Mouse (Mus musculus) hindlimb bud, embryonic 11.5 days (tissue): Measurements from ENCODE around the gene St3gal2.
"Not testable (repeated sequence)": the region's sequence is repeated elsewhere in the genome, so short reads cannot be mapped to it uniquely, and the experiment has no call there.

Experiments used
- DNase-seq: peaks from one replicate; pipeline ENCODE4 v3.0.0-alpha.2; 2012; ENCODE audit warnings: low read depth, low spot score; ENCODE audit errors: extremely low spot score

The St3gal2 gene

DNA sequence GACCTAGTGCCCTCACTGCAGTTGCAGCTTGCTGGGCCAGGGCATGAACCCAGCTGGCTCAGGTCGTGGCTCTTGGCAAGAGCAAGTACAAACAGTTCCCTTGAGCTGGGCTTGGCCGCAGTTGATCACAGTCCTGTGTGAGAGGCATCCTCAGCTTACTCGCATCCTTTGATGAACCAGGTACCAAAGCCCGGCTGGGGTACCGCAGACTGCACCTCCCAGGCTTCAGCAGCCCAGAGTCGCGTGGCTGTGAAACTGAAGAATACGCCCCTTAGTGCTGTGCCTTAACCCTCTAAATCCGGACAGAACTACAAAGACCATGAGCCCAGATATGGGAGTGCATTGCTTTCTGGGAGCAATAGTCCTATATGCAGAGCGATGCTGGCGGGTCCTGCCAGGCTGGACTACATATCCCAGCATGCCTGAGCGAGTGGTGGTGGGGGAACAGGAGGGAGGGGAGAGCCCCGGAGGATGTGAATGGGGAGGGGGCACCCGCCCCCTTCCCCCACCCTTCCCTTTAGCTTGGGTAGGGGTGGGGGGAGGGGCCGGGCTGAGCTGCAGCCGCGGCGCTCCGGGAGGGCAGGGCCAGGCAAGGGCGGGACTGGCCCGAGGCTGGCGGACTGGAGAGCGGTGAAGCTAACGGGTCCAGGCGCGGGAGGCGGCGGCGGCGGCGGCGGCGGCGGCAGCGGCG lies at the start of gene St3gal2:
St3gal2 (plus strand) TSS at position 582 of the 691 bp plus-strand sequence.
- DNase-seq: peak; percentile 89

DNA sequence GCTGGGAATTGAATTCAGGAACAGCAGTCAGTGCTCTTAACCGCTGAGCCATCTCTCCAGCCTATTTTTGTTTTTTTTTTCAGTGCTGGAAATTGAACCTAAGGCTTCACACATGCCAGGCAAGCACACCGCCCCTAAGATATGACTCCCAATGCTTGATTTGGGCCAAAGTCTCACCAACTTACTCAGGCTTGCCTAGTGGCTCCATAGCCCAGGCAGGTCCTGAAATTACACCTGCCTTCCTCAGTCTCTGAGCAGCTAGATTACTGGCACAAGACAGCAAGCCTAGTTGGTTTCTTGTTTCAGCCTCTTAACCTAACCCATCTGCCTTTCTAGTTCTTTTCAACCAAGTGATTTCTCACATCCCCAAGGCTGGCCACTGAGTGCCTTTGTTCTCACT lies 49.2 kb upstream of the St3gal2 start:
- no peak for DNase-seq

DNA sequence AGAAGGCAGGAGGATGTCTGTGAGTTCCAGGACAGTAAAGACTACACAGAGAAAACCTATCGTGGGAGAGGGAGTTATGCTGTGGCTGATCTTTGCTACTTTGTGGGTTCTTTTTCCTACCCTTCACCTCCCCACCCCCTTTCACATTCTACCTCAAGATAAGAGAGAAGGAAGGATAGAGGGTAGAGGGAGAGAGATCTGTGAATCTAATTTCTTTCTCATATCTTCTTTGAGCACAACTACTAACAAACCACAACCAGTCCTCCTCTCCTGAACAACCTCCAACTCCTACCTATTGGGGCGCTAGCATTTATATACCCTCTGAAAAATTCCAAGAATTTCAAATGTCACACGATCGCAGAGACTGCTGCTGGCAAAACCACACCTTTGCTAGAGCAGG lies 41.9 kb upstream of the St3gal2 start:
- DNase-seq: no peak

DNA sequence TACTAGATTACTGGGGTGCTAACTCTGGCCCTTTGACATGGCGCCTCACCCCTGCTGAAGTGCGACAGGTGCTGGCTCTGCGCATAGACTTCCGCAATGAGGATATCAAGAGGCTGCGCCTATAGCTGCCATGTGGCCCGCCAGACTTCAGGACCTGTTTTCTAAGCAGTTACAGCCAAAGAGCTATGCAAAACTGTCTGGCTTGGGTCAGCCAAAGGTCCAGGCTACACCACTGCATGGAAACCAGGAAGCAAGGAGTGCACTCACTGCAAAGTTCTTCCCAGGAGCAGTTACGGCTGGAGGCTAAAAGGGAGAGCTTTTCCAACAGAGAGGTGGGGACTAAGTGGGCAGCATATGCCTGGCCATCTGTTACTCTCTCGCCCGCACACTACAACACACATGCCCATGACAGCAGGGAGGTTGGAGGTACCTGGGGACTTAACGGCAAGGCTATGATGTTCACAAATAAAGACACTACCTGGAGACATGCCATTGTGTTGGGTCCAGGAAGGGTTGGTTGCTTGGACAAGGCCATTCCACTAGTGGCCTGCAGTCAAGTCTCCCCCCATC lies 37.9 kb upstream of the St3gal2 start:
- DNase-seq: no peak

DNA sequence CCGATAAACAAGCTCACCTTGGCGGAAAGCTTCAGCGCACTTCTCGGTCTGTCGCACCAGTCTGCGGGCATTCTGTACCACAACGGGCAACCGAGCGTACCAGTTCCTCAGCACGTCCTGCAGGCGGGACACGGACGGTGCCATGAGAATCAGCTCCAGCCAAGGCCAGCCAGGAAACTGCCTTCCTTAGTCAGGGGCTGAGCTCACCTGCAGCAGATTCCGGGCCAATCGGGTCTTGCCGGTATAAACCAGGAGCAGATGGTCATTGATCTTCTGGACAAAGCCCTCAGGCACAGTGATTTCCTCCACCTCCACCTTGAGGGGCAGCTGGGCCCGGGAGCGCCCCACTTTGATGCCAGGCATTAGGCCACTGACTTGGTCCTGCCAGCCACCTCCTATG lies 35.9 kb upstream of the St3gal2 start:
- no peak for DNase-seq

DNA sequence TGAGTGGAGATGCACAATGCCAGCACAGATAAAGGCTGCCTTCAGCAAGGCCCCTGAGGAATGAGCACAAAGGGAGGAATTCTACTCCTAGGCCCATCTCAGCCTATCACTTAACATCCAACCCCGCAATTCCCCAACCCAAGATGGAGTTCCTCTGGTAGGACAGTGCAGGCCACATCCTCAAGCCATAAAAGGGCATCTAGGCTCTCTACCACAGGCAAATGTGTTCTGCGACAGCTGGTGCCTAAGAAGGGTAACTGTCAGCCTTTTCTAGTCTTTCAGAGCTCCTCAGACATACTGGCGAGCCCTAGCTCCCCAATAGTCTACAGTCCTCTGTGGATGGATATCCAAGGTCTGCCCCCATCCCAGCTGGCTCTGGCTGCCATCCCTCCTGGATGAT lies 33.1 kb upstream of the St3gal2 start:
- no peak for DNase-seq

DNA sequence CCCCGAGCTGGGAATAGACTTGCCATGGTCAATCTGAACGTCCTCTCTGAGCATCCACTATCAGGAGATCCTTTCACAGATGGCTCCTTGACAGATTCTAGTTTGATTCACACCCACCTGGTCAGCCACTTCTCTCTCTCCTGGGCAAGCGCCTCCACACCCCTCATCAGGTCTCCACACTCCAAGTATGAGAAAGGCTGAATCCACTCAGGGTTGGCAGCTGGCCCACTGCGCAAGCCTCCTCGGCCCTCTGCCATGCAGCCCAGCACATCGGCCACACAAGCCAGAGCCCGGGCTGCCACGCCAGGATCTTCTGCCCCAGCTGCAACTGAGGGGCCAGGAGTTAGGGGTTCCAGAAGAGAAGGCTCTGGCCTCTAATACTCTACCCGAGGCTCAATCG lies 32.2 kb upstream of the St3gal2 start:
- no peak for DNase-seq

DNA sequence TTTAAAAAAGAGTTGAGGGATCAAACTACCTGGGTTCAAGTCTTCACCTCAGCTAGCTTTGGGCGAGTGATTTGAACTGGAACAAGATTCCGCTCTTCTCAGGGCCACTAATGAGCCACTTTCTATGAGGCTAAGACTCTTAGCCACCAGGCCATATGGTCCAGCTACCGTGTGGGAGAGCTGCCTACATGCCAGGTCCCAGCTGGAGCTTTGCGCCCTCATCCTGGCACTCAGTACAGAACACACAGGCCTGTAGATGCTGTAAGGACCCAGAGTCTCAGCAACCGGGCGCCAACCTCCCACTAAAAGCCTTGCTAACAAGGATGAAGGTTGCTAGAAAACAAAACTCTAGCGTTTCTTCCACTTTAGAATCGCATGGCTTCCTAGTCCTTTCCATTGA lies 31.3 kb upstream of the St3gal2 start:
- DNase-seq: no peak

DNA sequence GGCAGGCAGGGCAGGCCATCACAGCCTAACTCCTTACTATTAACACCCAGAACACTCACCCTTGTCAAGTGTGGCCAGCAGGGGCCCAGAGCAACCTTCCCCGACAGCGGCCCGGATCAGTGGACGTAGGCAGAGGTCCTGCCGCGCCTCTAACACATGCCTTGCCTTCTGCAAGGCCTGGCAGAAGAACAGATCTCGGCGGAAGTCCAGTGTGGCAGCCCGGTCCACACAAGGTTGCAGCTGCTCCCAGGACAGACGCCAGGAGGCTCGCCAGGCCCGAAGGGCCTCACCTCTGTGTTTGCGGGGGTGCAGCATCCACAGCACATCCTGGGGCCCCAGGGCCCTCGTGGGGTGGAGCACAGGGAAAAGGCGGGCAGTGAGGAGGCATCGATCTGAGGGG lies 30.9 kb upstream of the St3gal2 start:
- no peak for DNase-seq

DNA sequence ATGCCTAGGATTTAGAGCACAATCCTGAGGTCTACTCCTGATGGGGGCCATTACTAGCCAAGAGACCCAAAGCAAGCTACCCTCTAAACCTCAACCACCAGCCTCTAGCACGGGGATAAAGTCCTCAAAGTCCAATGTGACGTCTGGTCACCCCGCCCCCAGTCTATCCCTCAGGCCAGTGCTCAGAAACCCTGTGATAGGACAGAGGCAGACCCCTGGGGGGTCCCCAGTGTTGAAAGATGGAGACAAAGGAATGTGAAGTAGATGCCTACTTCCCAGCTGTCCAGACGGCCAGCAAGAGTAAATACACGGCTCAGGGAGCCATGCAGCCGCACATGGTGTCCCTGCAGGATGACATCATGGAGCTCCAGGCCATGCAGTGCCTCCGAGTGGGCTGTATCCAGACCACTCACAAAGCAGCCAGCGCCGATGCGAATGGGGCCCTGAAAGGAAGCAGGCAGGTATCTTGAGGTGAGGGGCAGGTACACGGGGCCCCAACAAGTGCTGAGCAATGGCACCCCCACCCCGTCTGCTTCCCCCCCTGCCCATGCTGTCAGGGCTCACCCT lies 29.7 kb upstream of the St3gal2 start:
- DNase-seq: no peak

DNA sequence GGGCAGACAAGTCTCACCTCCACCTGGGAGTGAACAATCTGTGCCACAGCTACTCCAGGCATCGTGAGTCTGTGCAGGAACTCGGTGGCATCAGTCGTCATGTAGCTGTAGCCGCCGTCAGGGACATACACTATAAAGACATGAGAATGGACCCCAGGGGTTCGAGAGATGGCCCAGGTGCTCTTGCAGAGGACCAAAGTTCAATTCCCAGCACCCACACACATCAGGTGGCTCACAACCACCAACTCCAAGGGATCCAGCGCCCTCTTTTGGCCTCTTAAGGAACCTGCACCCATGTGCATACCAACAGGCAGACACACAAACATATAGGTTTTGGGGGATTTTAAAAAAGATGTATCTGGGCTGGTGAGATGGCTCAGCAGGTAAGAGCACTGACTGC lies 27.7 kb upstream of the St3gal2 start:
- DNase-seq: no peak

DNA sequence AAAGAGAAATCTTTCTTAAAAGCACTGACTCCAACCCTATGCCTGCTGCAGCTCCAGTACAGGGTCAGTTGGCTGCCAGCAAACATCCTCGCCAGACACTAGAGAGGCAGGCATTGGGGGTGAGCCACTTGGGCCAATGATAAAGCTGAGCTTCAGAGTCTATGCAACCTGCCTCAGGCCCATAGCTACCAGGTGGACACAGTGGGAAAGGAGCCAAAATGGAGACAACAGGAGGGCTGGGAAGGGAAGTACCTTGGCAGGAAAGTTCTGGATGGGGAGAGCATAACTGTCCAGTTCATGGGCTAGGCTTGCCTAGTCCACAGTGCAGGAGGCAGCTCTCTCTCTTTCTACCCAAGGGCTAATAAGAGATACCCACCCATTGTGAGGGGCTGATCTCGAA lies 26.8 kb upstream of the St3gal2 start:
- no peak for DNase-seq

DNA sequence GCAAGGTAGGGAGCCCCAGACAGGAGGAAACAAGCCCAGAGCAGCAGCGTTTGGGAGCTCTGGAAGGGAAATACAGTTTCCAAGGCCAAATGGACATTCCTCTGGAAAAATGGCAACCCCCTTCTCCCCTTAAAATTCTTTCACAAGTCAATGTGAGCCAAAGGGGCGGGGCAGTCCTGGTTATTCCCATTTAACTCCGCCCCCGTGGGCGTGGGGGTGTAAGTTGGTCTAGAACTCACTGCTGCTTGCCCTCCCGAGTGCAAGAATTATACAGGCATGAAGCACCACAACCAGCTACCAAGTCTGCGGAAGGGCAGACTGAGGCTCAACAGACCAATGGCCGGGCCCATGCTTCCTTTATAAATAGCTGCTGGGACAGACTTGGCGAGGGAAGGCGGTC lies 24.9 kb upstream of the St3gal2 start:
- no peak for DNase-seq

DNA sequence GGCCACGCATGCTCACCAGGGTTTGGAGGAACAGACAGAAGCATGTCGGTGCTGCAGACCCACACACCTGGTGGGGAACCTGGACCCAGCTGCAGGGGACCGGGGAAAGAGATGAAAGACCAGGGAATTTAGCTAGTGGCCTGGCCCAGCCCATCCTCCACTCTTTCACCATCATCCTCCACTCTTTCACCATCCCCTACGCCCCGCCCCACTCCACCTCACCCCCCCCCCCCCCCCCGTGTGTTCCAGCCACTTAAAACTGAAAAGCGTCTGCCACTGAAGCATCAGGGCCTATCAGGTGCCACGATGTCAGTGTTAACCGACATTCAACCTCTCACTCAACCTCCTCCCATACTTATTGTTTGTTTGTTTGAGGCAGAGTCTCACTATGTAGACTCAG lies 24.5 kb upstream of the St3gal2 start:
- DNase-seq: no peak

DNA sequence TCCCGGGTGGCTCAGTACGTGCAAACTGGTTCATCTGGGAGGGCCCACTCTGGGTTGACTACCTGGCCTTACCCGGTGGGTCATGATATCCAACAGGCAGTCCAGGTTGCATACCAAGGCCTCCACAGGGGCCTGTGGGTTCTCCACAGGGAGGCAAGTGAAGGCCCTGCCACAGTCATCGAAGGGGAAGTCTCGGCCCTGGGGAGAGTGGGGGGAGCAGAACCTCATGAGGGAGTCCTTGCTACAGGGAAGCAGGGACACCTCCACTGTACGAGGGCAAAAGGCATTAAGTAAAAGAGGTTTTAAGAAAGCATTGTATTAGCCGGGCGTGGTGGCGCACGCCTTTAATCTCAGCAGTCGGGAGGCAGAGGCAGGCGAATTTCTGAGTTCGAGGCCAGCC lies 23.9 kb upstream of the St3gal2 start:
- DNase-seq: no peak

DNA sequence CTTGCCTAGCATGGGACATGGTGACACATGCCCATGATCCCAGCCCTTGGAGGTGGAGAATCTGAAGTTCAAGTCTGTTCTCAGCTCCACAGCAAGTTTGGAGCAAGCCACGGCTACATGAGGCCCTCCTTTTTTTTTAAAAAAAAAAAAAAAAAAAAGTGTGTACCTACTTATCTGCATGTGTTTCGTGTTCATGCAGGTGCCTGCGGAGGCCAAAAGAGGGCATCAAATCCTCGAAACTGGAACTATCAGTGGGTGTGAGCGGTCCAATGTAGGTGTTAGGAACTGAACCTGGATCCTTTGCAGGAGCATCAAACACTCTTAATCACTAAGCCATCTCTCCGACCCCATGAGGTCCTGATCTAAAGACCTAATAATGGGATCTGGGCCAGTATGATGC lies 22.2 kb upstream of the St3gal2 start:
- no peak for DNase-seq

DNA sequence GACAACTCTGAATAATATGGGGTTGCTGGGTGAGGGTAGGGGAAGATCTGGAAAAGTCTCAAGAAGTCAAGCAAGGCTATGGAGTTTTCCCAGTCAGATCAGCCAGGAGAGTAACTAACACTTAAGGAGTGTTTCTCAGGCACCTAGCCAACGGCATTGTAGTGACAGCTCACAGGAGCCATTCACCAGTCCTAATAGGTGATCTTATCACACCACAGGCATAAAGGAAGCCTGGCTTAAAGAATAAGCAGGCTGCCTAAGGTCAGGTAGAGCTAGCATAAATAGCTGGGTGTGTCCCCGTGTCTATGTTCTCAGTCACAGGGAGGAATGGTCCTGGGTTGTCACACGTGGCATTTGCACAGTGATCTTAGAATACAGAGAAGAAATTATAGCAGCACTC lies 18.7 kb upstream of the St3gal2 start:
- DNase-seq: no peak

DNA sequence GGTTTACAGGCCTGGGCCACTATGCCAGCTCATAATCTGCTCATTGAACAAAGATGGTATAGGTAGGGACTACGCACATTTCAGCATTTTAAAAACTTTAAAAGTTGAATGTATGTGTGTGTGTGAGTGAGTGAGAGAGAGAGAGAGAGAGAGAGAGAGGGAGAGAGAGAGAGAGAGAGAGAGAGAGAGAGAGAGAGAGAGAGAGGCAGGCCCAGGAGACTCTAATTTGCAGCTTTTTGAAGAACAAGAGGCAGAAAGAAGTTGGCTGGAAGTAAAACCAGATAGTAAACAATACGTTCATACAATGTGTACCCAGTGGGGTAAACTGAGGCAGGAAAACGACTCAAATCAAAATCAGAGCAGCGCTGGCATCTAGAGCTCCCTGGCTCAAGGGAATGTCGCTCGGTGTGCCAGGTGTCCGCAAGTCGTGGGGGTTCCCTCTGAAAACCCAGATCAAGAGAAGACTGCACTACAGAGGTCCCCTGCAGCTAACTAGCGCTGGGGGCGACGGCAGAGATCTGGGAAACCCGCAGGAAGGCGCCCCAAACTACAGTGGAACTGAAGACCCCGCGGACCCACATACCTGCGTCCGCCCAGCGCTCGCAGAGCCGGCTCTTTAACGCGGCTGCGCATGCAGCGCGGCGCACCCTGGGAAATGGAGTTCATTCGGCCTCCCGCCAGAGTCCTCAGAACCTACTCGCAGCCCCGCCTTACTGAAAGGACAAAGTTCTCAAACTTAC lies 17.7 kb upstream of the St3gal2 start, which contains the start of gene Fuk:
Fuk (minus strand) TSS at position 650 of the 740 bp plus-strand sequence.
- DNase-seq: no peak

DNA sequence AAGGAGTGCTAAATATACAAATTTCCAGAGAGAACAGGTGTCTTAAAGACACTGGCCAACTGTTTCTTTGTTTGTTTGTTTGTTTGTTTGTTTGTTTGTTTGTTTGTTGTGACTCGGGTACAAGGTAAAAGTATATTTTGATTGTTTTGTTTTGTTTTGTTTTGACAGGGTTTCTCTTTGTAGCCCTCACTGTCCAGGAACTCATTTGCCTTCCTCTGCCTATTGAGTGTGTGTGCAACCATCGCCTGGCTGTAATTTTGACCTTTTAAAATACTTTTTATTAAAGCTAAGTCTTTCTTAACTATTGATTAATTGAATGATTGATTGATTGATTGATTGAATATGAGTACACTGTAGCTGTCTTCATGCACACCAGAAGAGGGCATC lies 17.1 kb upstream of the St3gal2 start:
- DNase-seq: no peak

DNA sequence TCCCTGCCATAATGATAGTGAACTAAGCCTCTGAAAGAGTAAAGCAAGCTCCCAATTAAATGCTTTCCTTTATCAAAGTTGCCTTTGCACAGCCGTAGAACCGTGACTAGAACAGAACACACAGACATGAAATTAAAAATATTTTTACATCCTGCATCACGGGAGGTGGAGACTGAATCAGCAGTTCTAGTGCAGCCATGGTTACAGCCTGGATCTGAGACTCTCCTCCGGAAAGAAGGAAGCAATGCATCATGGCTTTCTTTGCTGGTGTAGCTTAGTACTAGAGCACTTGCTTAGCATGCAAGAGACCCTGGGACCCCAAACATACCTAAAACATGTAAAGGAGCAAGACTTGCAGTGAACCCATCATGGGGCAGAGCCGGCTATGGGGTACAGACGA lies 14.3 kb upstream of the St3gal2 start:
- DNase-seq: no peak

DNA sequence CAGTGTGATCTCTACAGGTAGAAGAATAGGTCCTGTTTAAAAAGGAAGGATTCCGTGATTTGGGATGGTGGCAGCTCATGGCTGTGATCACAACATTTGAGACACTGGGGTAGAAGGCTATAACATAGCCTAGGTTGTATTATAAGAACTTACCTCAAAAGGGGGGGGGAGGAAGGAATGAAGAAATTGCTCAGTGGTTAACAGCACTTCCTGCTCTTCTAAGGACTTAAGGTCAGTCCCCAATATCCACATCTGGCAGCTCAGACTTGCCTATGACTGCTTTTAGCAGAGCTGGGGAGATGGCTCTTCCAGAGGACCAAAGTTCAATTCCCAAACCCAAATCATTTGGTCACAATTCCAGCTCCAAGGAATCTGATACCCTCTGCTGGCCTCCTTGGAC lies 13.0 kb upstream of the St3gal2 start:
- no peak for DNase-seq

DNA sequence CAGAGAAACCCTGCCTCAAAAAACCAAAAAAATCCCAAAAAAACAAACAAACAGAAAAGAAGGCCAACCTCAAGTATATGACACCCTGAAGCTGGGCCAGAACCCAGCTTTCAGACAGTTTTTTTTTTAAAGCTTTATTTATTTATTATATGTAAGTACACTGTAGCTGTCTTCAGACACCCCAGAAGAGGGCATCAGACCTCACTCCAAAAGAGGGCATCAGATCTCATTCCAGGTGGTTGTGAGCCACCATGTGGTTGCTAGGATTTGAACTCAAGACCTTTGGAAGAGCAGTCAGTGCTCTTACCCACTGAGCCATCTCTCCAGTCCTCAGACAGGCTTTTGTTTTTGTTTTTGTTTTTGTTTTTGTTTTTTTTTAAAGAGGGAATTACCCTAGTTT lies 9.9 kb upstream of the St3gal2 start:
- not testable (repeated sequence) for DNase-seq
